Mouse (Mus musculus) heart, adult 8-10 months (tissue): ENCODE measurements around the gene Onecut3. TPM values are rescaled to one million over a fixed set of nuclear protein-coding genes. Genes with fewer than 3 reads are reported as not detected.

ENCODE experiments used
- DNase-seq: peaks from one replicate; pipeline ENCODE4 v3.0.0; 2022; ENCODE audit warnings: low spot score
- total RNA-seq, 4 experiments: library from RNA; stranded (reverse); gene quantifications; 2 replicates each; pipeline ENCODE4 v1.2.4; 2022

The Onecut3 gene
- total RNA-seq, 4 experiments from 2014 or later = 0.09 TPM; not detected in 3

DNA sequence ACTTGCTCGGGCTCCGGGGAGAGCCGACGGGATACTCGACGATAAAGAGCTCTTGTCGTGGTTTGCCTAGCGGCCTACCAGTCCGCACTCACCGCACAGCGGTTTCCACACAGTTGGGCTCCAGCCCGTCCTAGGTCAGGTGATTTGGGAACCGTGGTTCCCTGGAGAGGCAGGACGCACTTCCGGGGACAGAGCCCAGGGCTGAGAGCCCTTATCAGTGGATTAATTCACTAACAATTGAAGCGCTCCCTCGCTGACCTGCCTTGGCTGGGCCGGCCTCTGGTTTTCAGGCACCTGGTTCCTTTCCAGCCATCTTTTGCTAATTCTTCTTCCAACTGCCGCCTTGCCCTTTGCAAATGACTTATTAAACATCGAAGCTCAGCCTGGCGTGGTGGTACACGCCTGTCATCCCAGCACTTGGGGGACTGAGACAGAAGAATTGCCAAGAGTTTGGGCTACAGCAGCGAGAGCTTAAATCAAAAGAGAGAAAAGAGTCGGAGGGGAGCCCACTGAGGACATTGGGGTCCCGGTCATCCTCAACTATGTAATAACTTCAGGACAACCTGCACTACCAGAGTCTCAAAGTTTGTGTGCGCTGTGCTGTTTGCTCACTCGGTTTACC, 9.1 kb downstream of the Onecut3 start:
- peak; percentile 47 for DNase-seq

DNA sequence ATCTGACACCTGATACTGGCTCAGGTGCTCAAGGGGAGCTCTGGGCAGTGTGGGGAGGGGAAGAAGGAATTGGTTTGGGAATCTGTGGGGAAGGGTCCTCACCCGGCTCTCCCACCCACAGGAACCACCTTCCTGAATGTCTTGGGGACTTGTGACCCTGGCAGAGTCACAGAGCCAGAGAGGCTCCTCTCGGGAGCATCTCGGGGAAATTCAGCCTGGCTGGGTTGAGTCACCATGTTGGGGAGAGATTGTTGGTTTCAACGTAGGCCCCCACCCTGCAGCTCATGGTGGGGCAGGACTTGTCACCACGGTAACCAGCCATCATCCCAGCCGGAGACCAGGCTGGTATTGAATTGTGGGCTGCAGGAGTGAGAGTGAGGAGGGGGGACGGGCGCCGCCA, 10.1 kb downstream of the Onecut3 start:
- no peak for DNase-seq

DNA sequence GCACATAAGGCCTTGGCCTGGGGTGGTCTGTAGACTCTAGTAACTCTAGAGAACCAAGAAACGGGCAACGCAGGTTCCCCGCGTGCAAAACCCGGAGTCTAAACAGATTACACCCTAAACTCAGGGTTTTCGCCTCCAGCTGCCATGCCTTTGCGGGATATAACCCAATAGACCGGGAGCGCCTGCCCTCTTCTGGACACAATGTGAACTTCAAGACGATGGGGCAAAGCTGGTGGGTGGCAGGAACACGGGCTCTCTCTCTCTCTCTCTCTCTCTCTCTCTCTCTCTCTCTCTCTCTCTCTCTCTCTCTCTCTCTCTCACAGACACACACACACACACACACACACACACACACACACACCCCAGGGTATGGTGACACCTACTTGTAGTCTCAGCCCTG, 11.6 kb downstream of the Onecut3 start:
- peak; percentile 53 for DNase-seq

DNA sequence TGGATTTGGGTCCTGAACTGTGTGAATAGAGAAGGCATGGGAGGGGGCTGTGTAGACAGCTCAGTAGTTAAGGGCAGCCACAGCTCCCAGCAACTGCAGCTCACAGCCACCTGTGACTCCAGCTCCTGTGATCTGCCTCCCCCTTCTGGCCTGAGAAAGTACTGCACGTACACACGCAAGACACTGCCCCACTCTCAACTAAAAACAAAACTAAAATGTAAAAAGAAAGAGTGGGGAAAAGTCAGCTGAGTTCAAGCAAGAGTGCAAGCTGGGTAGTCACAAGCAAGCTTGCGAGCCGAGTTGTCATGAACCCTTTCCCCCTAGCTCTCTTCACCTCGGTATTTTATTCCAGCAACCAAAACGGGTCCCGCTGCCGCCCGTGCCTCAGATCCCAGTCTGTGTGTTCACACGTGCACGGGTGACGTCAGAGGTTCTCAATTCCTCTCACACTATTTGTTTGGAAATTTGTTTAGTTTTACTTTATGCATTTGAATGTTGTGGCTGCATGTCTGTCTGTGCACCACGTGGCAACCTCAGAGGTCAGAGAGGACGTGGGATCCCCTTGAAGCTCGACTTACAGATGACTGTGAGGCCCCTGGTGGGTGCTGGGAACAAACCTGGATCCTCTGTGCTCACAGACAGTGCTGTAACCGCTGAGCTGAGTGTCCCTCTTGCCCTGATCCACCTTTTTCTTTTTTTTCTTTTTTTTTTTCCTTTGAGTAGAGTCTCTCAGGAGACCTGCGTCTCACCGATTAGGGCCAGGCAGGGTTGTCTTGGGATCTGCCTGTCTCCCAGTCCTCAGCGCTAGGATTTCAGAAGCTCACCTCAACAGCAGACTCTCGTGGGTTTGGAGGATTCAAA, 15.0 kb downstream of the Onecut3 start:
- DNase-seq = peak; percentile 74

GRCm38 (mm10) chr10:80510273-80510660, 15.6 kb downstream of the Onecut3 start:
- DNase-seq = no peak

- no peak for DNase-seq
Measured at GRCm38 (mm10) chr10:80513739-80514138, 19.1 kb downstream of the Onecut3 start.

DNA sequence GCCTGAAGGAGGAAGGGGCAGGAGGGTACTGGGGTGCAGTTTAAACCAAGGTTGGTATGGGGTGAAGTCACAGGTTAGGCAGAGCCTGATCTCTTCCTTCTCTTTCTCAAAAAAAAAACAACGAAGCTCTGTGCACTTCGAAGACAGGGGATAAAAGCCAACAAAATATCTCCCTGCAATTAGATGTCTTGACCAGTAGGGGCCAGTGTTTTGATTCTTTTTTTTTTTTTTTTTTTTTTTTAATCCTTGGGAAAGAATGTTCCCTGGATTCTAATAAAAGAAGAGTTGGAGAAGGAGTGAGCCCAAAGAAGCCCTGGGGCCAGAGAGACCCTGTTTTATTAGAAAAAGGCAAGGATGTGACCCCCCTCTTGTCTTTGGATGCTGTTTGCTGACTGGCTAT, 24.7 kb downstream of the Onecut3 start:
- DNase-seq = no peak

DNA sequence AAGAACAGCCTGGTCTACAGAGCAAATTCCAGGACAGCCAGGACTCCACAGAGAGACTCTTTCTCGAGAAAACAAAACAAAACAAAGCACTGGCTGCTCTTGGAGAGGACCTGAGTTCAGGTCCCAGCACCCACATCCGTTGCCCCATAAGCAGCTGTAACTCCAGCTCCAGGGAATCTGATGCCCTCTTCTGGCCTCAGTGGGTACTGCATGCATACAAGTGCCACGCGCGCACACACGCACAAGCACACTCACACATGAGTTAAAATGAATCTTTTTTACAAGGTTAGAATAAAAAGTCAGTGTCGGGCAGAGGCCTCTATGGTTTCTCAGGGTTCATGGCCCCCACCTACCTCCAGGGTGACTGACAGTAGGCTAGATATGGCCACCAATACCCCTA, 28.7 kb downstream of the Onecut3 start:
- DNase-seq = no peak

GRCm38 (mm10) chr10:80526172-80526571, 31.5 kb downstream of the Onecut3 start:
- DNase-seq = no peak

DNA sequence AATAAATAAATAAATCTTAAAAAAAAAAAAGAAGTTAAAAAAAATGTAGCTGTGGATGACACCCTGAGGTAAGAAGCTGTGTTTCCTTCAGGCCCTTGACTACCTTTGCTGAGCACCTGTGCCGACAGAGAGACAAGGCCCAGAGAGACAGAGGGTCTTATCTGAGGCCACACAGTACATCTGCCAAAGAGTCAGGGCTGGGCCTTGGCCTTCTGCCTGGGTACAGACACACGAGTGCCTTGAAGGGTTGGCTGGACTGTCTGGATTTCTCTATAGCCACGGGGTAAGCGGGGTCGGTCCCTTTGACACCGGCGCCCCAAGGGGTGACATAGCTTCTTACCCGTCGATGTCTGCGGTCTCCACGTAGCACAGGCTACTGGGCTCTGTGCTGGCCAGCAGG, 38.1 kb downstream of the Onecut3 start:
- DNase-seq = no peak

DNA sequence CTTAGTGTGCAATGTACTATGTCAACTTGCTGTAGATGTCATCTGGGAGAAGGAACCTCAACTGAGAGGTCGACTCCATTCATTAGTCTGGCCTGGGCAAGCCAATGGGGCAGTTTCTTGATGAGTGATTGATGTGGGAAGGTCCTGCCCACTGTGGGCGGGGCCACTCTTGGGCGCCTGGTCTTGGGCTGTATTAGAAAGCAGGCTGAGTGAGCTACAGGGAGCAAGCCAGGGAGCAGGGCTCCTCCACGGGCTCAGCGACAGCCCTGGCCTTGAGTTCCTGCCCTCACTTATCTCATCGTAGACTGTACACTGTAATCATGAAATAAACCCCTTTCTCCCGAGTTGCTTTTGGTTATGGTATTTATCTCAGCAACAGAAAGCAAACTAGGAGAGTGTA, 39.1 kb downstream of the Onecut3 start:
- no peak for DNase-seq

GRCm38 (mm10) chr10:80535071-80535470, 40.4 kb downstream of the Onecut3 start:
- DNase-seq = no peak

- DNase-seq = no peak
Measured at GRCm38 (mm10) chr10:80535711-80536110, 41.1 kb downstream of the Onecut3 start.

- no peak for DNase-seq
Measured at GRCm38 (mm10) chr10:80538180-80538579, 43.5 kb downstream of the Onecut3 start.

DNA sequence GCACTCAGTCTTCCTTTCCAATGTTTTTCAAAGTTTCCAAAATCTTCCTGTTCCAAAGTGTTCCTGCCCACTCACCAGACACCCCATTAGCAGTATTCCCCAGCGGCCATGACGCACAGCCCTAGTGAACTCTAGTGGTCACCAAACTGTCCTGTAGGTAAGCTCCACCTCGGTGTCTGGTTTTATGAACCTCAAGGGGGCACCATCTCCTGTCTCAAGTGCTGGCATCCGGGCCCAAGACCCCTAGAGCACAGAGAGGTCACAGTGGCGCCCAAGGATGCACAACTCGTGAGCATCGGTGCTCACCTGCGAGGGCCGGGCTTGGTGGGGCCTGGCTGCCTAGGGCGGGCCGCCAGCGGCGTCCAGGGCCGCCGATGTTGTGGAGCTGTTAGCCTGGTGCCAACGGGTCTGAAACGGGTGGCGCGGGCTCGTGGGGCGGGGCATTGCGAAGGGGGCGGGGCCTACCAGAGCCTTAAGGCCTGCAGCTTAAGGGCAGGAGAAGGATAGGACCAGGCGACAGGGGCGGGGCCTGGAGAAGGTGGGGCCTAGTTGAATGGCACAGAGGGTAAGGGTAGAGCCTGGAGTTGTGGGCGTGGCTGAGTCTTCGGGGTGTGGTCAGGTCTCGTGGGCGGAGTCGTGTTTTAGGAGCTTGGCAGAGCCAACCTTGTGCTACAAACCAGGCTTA, 44.2 kb downstream of the Onecut3 start, which contains the start of gene Atp8b3:
Atp8b3 (minus strand) TSS at position 415 of the 685 bp plus-strand sequence.
- DNase-seq = no peak

- DNase-seq = no peak
Measured at GRCm38 (mm10) chr10:80539493-80539892, 44.9 kb downstream of the Onecut3 start.

DNA sequence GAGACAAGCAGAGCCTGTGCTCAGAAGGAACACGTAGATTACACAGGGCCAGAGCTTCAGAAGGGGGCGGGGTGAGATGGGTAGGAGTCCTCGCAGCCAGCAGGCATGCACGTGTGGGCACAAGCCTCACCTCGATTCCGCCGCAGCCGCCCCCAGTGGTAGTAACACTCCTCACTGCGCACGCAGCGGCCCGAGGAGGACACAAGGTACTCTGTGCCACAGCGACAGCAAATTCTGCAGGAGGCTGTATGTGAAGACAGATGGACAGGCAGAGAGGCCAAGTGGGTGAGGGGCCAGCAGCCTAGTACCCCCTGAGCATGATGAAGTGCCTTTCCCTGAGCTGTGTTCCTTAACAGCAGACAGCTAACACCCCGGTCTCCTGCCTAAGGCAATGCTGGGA, 49.2 kb downstream of the Onecut3 start:
- no peak for DNase-seq

DNA sequence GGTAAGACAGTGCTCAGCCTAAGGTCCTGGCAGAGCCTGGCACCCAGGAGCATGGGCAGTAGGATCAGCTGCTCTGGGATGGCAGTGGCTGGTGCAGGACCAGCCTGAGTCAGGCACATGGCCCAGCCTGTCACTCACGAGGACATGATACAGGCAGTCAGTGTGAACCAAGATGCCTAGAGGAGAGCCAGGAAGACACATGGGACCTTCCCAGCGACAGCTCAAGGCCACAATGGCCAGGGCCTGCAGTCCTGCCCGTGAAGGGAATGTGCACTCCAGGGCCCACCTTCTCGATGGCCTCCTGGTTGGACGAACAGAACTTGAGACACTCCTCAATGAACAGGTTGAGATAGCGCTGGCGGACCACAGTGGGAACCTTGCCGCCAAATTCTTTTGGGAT, 51.0 kb downstream of the Onecut3 start:
- no peak for DNase-seq

- DNase-seq = no peak
Measured at GRCm38 (mm10) chr10:80546945-80547344, 52.3 kb downstream of the Onecut3 start.

GRCm38 (mm10) chr10:80547539-80547938, 52.9 kb downstream of the Onecut3 start:
- no peak for DNase-seq

DNA sequence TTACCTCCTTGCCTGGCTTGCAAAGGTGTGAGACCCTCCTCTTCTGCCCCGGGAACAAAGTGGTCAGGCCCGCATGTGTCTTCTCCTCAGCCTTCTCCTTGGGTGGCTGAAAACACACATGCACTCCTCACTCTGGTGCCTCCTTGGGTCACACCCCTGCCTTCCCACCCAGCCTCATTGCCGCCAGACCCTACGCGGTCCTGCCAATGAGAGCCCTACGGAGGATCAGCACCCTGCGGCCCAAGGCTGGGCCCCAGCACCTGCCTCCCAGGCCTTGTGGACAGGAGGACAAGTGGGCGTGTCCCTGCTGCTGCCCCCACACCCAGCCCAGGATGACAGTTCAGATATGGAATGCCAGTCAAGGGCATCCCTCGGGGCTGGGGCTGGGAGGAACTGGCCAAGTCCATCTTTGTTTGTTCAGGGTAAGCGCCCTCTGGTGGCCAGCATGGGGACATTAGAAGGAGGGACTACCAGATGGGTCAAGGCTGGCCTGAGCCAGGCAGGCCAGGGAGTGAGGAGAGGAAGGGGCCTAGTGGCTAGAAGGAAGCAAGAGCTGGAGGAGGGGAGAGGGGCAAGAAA, 53.9 kb downstream of the Onecut3 start:
- DNase-seq = no peak

DNA sequence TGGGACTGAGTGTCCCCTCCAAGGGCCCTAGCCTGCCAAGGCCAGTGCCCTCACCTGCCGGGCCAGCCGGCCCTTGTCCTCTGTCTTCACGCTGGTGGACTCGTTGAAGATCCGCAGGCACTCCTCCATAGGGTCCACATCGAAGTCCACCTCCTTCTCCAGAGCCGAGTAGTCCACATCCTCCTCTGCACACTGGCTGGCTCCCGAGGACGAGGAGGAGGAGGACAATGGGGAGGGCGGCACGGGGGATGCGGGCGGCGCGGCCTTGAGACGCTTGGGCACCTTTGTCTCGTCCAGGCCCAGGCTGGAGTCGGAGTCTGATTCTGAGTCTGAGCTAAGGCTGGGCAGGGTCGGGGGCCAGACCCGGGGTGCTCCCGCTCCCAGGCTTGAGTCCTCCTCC, 54.6 kb downstream of the Onecut3 start:
- DNase-seq = no peak
